19 mouse cellular contexts compared by ENCODE assay signal in the genomic region with DNA sequence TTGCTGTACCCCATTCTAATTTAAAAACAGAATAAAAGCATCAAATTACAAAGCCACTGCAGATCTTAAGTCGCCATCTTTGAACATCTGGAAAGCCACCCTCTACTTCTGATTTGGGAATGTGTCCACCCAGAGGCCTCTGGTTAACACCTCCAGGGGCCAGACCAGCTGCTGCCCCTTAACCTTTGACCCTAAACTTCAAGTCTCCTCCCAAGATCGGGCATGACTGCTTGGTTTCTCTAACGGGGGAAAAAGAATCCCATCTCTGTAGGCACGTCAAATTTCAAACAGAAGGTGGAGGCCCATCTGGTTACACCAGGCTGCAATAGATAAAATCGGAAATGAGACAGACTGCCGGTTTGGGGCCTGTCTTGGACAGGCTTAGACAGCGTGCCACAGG. TPM values are rescaled to one million over a fixed set of nuclear protein-coding genes. Genes with fewer than 3 reads are reported as not detected.
DNase-seq lines count a peak whose midpoint lies in the region; ATAC-seq and TF ChIP-seq lines count a peak whose summit lies in the region.
"Had no signal": no experiment of that assay in that cellular context is flagged by ENCODE, and none has a peak within 500 bp of the region (broad histone marks: within the 10 kb centered on the region; RNA-seq: fewer than 3 reads in every experiment).

No protein-coding gene starts in this region.

- H3K4me3 ChIP-seq in erythroblast, embryonic 14.5 days (replicated peaks), result peak overlapping the region; percentile 97
- peak overlapping the region; percentile 91 for H3K4me3 ChIP-seq in layer of hippocampus, adult 2 months
- H3K4me3 ChIP-seq in liver, embryonic 14.5 days (ENCODE audit: insufficient read depth in 1 of 2, low read depth in 2 of 2, low read length in 2 of 2), result peak overlapping the region; percentile 66 to 92
- H3K4me3 ChIP-seq in heart, embryonic 11.5 days (ENCODE audit: low read depth, low read length), result no peak overlapping the region

- peak overlapping the region; percentile 75 for H3K9ac ChIP-seq in liver, embryonic 14.5 days (replicated peaks)
- no peak overlapping the region for H3K9ac ChIP-seq in heart, embryonic 11.5 days (ENCODE audit: low read depth, low read length)

- H3K9me3 ChIP-seq in erythroblast, embryonic 14.5 days (ENCODE audit: control insufficient read depth, low read length), result peaks cover 13% of the 10 kb centered on the region
- no peaks in the 10 kb centered on the region for H3K9me3 ChIP-seq in liver, embryonic 14.5 days (ENCODE audit: control insufficient read depth, low read length)
- H3K9me3 ChIP-seq in heart, embryonic 11.5 days (replicated peaks; ENCODE audit: control insufficient read depth, low read length), result no peaks in the 10 kb centered on the region
- H3K9me3 ChIP-seq: limb, embryonic 13.5 days; midbrain, embryonic 15.5 days had no signal

- 16% methylated on average over 7 of the region's 7 CpGs for WGBS in liver, embryonic 14.5 days (ENCODE audit: insufficient replicate concordance)
- WGBS in heart, embryonic 11.5 days (ENCODE audit: insufficient replicate concordance), result 38% methylated on average over 7 of the region's 7 CpGs

- H3K4me2 ChIP-seq in liver, embryonic 14.5 days (ENCODE audit: low read depth), result peak overlapping the region; percentile 72
- no peak overlapping the region for H3K4me2 ChIP-seq in heart, embryonic 11.5 days

- no peak for ATAC-seq in erythroblast, adult 5-6 weeks (replicated peaks; ENCODE audit: low FRiP score, poor library complexity, severe bottlenecking)
- no peak for ATAC-seq in liver, embryonic 14.5 days (ENCODE audit: insufficient read depth)
- ATAC-seq in heart, embryonic 11.5 days (replicated peaks; ENCODE audit: insufficient number of reproducible peaks, low FRiP score, low TSS enrichment), result no peak
- ATAC-seq: intestine, embryonic 16.5 days had no signal

- DNase-seq in layer of hippocampus, adult 2 months (ENCODE audit: low spot score in 2 of 2), result no peak
- no peak for DNase-seq in layer of hippocampus, adult 8-10 months (ENCODE audit: low spot score in 2 of 2)
- peak; percentile 16 for DNase-seq in R1 (ENCODE audit: low read depth, low spot score)
- DNase-seq in liver, embryonic 14.5 days (ENCODE audit: low read depth in 3 of 3, low spot score in 3 of 3), result no peak
- no peak for DNase-seq in adrenal gland, postnatal 36 days
- DNase-seq: heart, adult 18-20 months; heart, postnatal 4 days; kidney, postnatal 25 days; lung, postnatal 36 days had no signal

- peaks cover 37% of the 10 kb centered on the region for H3K36me3 ChIP-seq in erythroblast, embryonic 14.5 days (ENCODE audit: control insufficient read depth)
- H3K36me3 ChIP-seq in liver, embryonic 14.5 days (replicated peaks; ENCODE audit: control insufficient read depth, insufficient read depth, low read depth), result 0 out of 2 replicates have a peak, but pooled peaks cover 4% of the 10 kb centered on the region
- no peaks in the 10 kb centered on the region for H3K36me3 ChIP-seq in heart, embryonic 11.5 days (ENCODE audit: control insufficient read depth, insufficient read depth, low read length)
- H3K36me3 ChIP-seq: limb, embryonic 13.5 days; midbrain, embryonic 15.5 days had no signal

- peaks cover 72% of the 10 kb centered on the region for H3K27me3 ChIP-seq in erythroblast, embryonic 14.5 days (ENCODE audit: control insufficient read depth)
- peaks cover 59% of the 10 kb centered on the region for H3K27me3 ChIP-seq in liver, embryonic 14.5 days (ENCODE audit: control insufficient read depth, insufficient read depth, low read length)
- H3K27me3 ChIP-seq in heart, embryonic 11.5 days (ENCODE audit: control insufficient read depth, insufficient read depth, low read length), result peaks cover 66% of the 10 kb centered on the region

- H3K27ac ChIP-seq in layer of hippocampus, adult 2 months, result peak overlapping the region; percentile 99
- H3K27ac ChIP-seq in liver, embryonic 14.5 days, result no peak overlapping the region
- no peak overlapping the region for H3K27ac ChIP-seq in heart, embryonic 11.5 days (ENCODE audit: low read depth, low read length)
- H3K27ac ChIP-seq: limb, embryonic 13.5 days; midbrain, embryonic 15.5 days had no signal

- TF ChIP-seq EP300 in liver, embryonic 14.5 days (IDR thresholded peaks at IDR 0.05; ENCODE audit: low read depth), result no peak

- TF ChIP-seq CTCF in layer of hippocampus, adult 2 months (conservative IDR thresholded peaks at IDR 0.05), result no peak
- TF ChIP-seq CTCF in liver, embryonic 14.5 days (IDR thresholded peaks at IDR 0.05; ENCODE audit: low read depth), result no peak

- H3K4me1 ChIP-seq in erythroblast, embryonic 14.5 days (ENCODE audit: control insufficient read depth), result peaks cover 60% of the 10 kb centered on the region
- peaks cover 27 to 28% of the 10 kb centered on the region in 2 experiments for H3K4me1 ChIP-seq in liver, embryonic 14.5 days (replicated peaks; ENCODE audit: control insufficient read depth in 2 of 2, insufficient read depth in 2 of 2, low read length in 1 of 2)
- H3K4me1 ChIP-seq in heart, embryonic 11.5 days (ENCODE audit: control insufficient read depth, insufficient read depth, low read length), result peaks cover 13% of the 10 kb centered on the region

RNA-seq across cellular contexts. Expression of a gene that starts 2.1 kb away (rescaled TPM):
- polyA plus RNA-seq in erythroblast, embryonic 14.5 days (2012), result not detected in 2 replicates
- 2.3 and 2.5 TPM in 2 replicates for total RNA-seq in erythroblast, adult 5-6 weeks (2015; ENCODE audit: low replicate concordance)
- total RNA-seq in erythroblast, adult 5-6 weeks (2017; ENCODE audit: low replicate concordance), result 5.2 and 6.7 TPM in 2 replicates
- 1 to 10 TPM; 2.5 to 3.4 TPM for total RNA-seq in layer of hippocampus, adult 2 months (2021)
- total RNA-seq in layer of hippocampus, adult 8-10 months (2022), result 1 to 10 TPM; 1.8 to 4.9 (median 2.8) TPM
- polyA plus RNA-seq in liver, embryonic 14.5 days (2012; rRNA removed), result 0.10 and 0.27 TPM in 2 replicates
- 0.46 and 0.56 TPM in 2 replicates for polyA plus RNA-seq in liver, embryonic 14.5 days (2014; fragmentation: Nextera tagmentation; extraction: Ambion mirVana)
- not detected for total RNA-seq in adrenal gland, postnatal 36 days (2021)
- polyA plus RNA-seq in heart, embryonic 11.5 days (2014; fragmentation: Nextera tagmentation; extraction: Ambion mirVana), result 0.29 TPM in 1 of 2 replicates, not detected in the other
- total RNA-seq: adrenal gland, postnatal 14 days; gastrocnemius, adult 18-20 months; heart, adult 18-20 months; heart, postnatal 4 days had no signal
- polyA plus RNA-seq: intestine, embryonic 16.5 days; limb, embryonic 13.5 days; neural tube, embryonic 11.5 days; spleen, adult 2 months had no signal

RNA-seq across cellular contexts. Expression of a gene that starts 2.2 kb away (rescaled TPM):
- polyA plus RNA-seq in erythroblast, embryonic 14.5 days (2012), result 9.4 and 11.2 TPM in 2 replicates
- 178 and 210 TPM in 2 replicates for total RNA-seq in erythroblast, adult 5-6 weeks (2015; ENCODE audit: low replicate concordance)
- 298 and 357 TPM in 2 replicates for total RNA-seq in erythroblast, adult 5-6 weeks (2017; ENCODE audit: low replicate concordance)
- 100 to 1,000 TPM; 137 to 142 TPM for total RNA-seq in layer of hippocampus, adult 2 months (2021)
- 100 to 1,000 TPM in 2 of 4 experiments, 10 to 100 TPM in 2; 91.6 to 119 (median 104) TPM for total RNA-seq in layer of hippocampus, adult 8-10 months (2022)
- polyA plus RNA-seq in liver, embryonic 14.5 days (2012; rRNA removed), result 15.4 and 15.5 TPM in 2 replicates
- polyA plus RNA-seq in liver, embryonic 14.5 days (2014; fragmentation: Nextera tagmentation; extraction: Ambion mirVana), result 13.1 and 13.8 TPM in 2 replicates
- under 1 TPM; 0.20 to 0.30 TPM for total RNA-seq in adrenal gland, postnatal 36 days (2021)
- 0.41 and 0.73 TPM in 2 replicates for polyA plus RNA-seq in heart, embryonic 11.5 days (2014; fragmentation: Nextera tagmentation; extraction: Ambion mirVana)

RNA-seq across cellular contexts. Expression of a gene that starts 7.6 kb away (rescaled TPM):
- not detected in 2 replicates for polyA plus RNA-seq in erythroblast, embryonic 14.5 days (2012)
- not detected in 2 replicates for total RNA-seq in erythroblast, adult 5-6 weeks (2015; ENCODE audit: low replicate concordance)
- total RNA-seq in erythroblast, adult 5-6 weeks (2017; ENCODE audit: low replicate concordance), result not detected in 2 replicates
- under 1 TPM in 1 of 2 experiments, not detected in 1; 0.52 TPM for total RNA-seq in layer of hippocampus, adult 2 months (2021)
- total RNA-seq in layer of hippocampus, adult 8-10 months (2022), result under 1 TPM in 1 of 4 experiments, not detected in 3; 0.69 TPM
- not detected in 2 replicates for polyA plus RNA-seq in liver, embryonic 14.5 days (2012; rRNA removed)
- polyA plus RNA-seq in liver, embryonic 14.5 days (2014; fragmentation: Nextera tagmentation; extraction: Ambion mirVana), result not detected in 2 replicates
- total RNA-seq in adrenal gland, postnatal 36 days (2021), result not detected
- not detected in 2 replicates for polyA plus RNA-seq in heart, embryonic 11.5 days (2014; fragmentation: Nextera tagmentation; extraction: Ambion mirVana)
- total RNA-seq: adrenal gland, postnatal 14 days; gastrocnemius, adult 18-20 months; heart, adult 18-20 months; heart, postnatal 4 days had no signal
- polyA plus RNA-seq: intestine, embryonic 16.5 days; limb, embryonic 13.5 days; midbrain, embryonic 15.5 days; neural tube, embryonic 11.5 days; spleen, adult 2 months had no signal

RNA-seq across cellular contexts. Expression of a gene that starts 20.8 kb away (rescaled TPM):
- not detected in 2 replicates for polyA plus RNA-seq in erythroblast, embryonic 14.5 days (2012)
- total RNA-seq in erythroblast, adult 5-6 weeks (2015; ENCODE audit: low replicate concordance), result not detected in 2 replicates
- total RNA-seq in erythroblast, adult 5-6 weeks (2017; ENCODE audit: low replicate concordance), result not detected in 2 replicates
- 1 to 10 TPM; 4.8 to 5.1 TPM for total RNA-seq in layer of hippocampus, adult 2 months (2021)
- total RNA-seq in layer of hippocampus, adult 8-10 months (2022), result 1 to 10 TPM; 4.7 to 5.9 (median 5.1) TPM
- polyA plus RNA-seq in liver, embryonic 14.5 days (2012; rRNA removed), result 1.5 and 1.7 TPM in 2 replicates
- polyA plus RNA-seq in liver, embryonic 14.5 days (2014; fragmentation: Nextera tagmentation; extraction: Ambion mirVana), result 1.6 and 1.7 TPM in 2 replicates
- 1 to 10 TPM; 2.5 to 6.0 TPM for total RNA-seq in adrenal gland, postnatal 36 days (2021)
- polyA plus RNA-seq in heart, embryonic 11.5 days (2014; fragmentation: Nextera tagmentation; extraction: Ambion mirVana), result 3.3 and 3.7 TPM in 2 replicates

RNA-seq across cellular contexts. Expression of a gene that starts 20.9 kb away (rescaled TPM):
- not detected in 2 replicates for polyA plus RNA-seq in erythroblast, embryonic 14.5 days (2012)
- not detected in 2 replicates for total RNA-seq in erythroblast, adult 5-6 weeks (2015; ENCODE audit: low replicate concordance)
- total RNA-seq in erythroblast, adult 5-6 weeks (2017; ENCODE audit: low replicate concordance), result not detected in 2 replicates
- total RNA-seq in layer of hippocampus, adult 2 months (2021), result under 1 TPM; 0.20 to 0.26 TPM
- under 1 TPM; 0.12 to 0.33 (median 0.17) TPM for total RNA-seq in layer of hippocampus, adult 8-10 months (2022)
- polyA plus RNA-seq in liver, embryonic 14.5 days (2012; rRNA removed), result 0.15 and 0.19 TPM in 2 replicates
- not detected in 2 replicates for polyA plus RNA-seq in liver, embryonic 14.5 days (2014; fragmentation: Nextera tagmentation; extraction: Ambion mirVana)
- total RNA-seq in adrenal gland, postnatal 36 days (2021), result under 1 TPM; 0.16 to 0.17 TPM
- polyA plus RNA-seq in heart, embryonic 11.5 days (2014; fragmentation: Nextera tagmentation; extraction: Ambion mirVana), result 0.13 TPM in 1 of 2 replicates, not detected in the other
- total RNA-seq: adrenal gland, postnatal 14 days; gastrocnemius, adult 18-20 months; heart, adult 18-20 months; heart, postnatal 4 days had no signal
- polyA plus RNA-seq: midbrain, embryonic 15.5 days; neural tube, embryonic 11.5 days had no signal

Comparison
In these comparisons a context has a peak if more than half of its experiments do, and no peak if none do; other contexts are left out.
1. RNA of a gene that starts 2.2 kb away (total RNA-seq): 178 to 357 TPM in erythroblast, adult 5-6 weeks, 137 to 142 TPM in layer of hippocampus, adult 2 months and 91.6 to 119 TPM in layer of hippocampus, adult 8-10 months; 0.20 to 0.30 TPM in adrenal gland, postnatal 36 days; every median in the first group is over 10 times any median in the second.